Mouse (Mus musculus) embryonic fibroblast, embryonic 13.5 days (primary cell): ENCODE measurements around the gene Tmem246. TPM values are rescaled to one million over a fixed set of nuclear protein-coding genes. Genes with fewer than 3 reads are reported as not detected.

Experiments
- H3K27ac ChIP-seq: 2 replicates; pipeline ENCODE4 v1.5.1; 2012; ENCODE audit warnings: low read length, control low read depth, inconsistent platforms; ENCODE audit not compliant: insufficient read depth
- H3K4me1 ChIP-seq: 2 replicates; pipeline ENCODE4 v1.6.1; 2011; ENCODE audit warnings: low read length; ENCODE audit not compliant: control insufficient read depth, insufficient read depth
- H3K4me3 ChIP-seq: 2 replicates; pipeline ENCODE4 v1.5.1; 2011; ENCODE audit warnings: mild to moderate bottlenecking, control low read depth, low read length; ENCODE audit not compliant: insufficient read depth
- CTCF ChIP-seq: IDR thresholded peaks from 2 replicates; pipeline ENCODE4 v1.5.1; 2011; ENCODE audit warnings: mild to moderate bottlenecking, control low read depth, low read length, moderate library complexity, borderline replicate concordance; ENCODE audit not compliant: insufficient read depth
- POLR2A ChIP-seq: IDR thresholded peaks from 2 replicates; pipeline ENCODE4 v1.6.1; 2011; ENCODE audit warnings: low read depth, mild to moderate bottlenecking, control low read depth, low read length, moderate library complexity
- polyA plus RNA-seq: library from polyadenylated mRNA; stranded (reverse); fragments of >200 nt; gene quantifications from 2 replicates; pipeline ENCODE4 v1.2.4, GENCODE M21; 2011; ENCODE audit warnings: low read depth; ENCODE audit not compliant: missing spikeins, insufficient read length

The Tmem246 gene
- polyA plus RNA-seq, 1 experiment: 9.6 TPM

GRCm38 (mm10) chr4:49585524-49586101 lies 12.1 kb downstream of the Tmem246 start:
- no peak for TF ChIP-seq POLR2A
- no peak for TF ChIP-seq CTCF
- Histone ChIP-seq H3K4me3 (no peak overlapping the region), H3K27ac (no peak overlapping the region), H3K4me1 (no peaks in the 10 kb centered on the region; the same call in 1 of the 2 replicates)

DNA sequence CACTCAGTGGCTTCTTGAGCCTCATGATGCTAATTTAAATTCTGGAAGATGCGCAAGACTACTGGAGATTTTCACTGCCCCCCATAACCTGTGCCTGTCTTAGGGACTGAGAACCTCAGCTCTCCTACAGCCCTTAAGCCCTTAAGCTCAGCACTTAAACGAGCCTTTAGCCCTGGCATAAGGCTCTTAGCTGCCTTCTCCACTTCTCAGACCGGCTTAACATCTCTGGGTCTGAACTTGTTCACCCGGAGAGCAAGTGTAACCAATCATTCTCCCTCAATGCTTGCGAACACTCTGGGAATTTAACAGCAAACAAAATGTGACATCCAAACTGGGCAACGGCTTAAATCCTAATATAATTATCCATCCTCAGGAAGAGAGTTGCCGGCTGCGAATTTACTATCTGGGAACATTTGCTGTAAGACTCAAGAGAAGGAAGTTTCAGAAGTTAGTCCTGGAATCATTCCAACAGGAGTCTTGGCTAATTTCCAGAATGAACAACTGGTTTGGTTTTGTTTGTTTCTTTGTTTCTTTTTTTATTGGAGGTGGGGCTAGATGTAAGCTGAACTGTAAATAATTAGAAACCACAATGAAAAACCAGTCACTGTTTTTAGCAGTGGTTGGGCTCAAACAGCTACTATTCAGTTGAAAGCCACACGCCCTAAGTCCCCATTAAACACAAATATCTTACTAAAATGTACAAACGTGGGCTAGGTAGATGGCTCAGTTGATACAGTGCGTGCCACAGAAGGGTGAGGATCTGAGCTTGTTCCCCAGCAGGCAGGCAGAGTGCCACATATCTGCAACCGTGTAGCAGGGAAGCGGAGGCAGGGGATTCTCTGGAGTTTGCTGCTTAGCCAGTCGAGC lies 13.5 kb downstream of the Tmem246 start:
- Histone ChIP-seq H3K4me1 (no peaks in the 10 kb centered on the region; the same call in 1 of the 2 replicates), H3K4me3 (no peak overlapping the region), H3K27ac (no peak overlapping the region)
- TF ChIP-seq CTCF: no peak
- no peak for TF ChIP-seq POLR2A

GRCm38 (mm10) chr4:49581256-49581655 lies 16.4 kb downstream of the Tmem246 start:
- H3K4me1 ChIP-seq: no peaks in the 10 kb centered on the region; the same call in 1 of the 2 replicates
- TF ChIP-seq CTCF (no peak), POLR2A (no peak)
- H3K27ac ChIP-seq: no peak overlapping the region
- H3K4me3 ChIP-seq: no peak overlapping the region

- no peaks in the 10 kb centered on the region for H3K4me1 ChIP-seq
- H3K4me3 ChIP-seq: no peak overlapping the region
- no peak for TF ChIP-seq POLR2A
- TF ChIP-seq CTCF: no peak
- no peak overlapping the region for H3K27ac ChIP-seq
Observed at GRCm38 (mm10) chr4:49572194-49572593, 25.5 kb downstream of the Tmem246 start.

GRCm38 (mm10) chr4:49567613-49568012 lies 30.1 kb downstream of the Tmem246 start:
- no peak overlapping the region for H3K27ac ChIP-seq
- H3K4me1 ChIP-seq: no peaks in the 10 kb centered on the region
- TF ChIP-seq CTCF (no peak), POLR2A (no peak)
- no peak overlapping the region for H3K4me3 ChIP-seq

DNA sequence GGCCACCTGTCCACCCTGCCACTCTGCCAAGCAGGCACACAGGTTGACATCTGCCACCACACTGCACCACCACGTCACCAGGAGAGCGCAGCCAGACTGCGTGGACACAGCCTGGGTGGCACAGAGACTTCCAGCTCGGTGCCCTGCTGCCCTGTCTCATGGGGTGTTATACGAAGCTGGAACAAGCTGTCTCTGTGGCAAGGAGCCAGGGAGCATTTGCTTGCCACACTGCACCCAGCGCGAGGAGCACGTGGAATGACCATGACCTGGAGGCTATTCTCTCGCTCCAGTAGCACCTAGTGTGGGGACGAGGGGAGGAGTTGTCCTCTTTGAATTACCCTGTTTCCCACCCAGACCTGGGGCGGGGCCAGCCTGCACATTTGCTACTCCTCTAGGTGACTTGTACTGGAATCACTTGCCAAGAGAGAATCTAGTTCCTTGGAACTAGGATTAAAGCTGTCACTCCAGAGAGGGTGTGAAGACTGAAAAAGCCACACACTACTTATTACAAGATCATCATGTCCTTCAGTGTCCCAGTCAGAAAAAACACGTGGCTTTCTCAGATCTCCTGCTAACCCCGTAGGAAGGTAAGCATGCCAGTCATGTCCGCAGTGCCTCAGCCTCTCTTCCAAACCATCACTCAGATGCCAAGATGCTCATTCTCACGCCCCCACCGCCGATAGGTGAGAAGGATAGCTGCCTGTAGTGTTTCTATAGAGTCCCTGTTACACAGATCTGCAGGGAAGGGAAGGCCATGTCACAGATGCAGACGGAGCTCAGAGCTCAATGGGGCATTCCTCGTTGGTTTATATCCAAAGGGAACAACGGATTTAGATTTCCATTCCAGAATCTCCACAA lies 37.5 kb downstream of the Tmem246 start:
- Histone ChIP-seq H3K4me1 (no peaks in the 10 kb centered on the region), H3K4me3 (no peak overlapping the region), H3K27ac (no peak overlapping the region)
- TF ChIP-seq POLR2A: no peak

DNA sequence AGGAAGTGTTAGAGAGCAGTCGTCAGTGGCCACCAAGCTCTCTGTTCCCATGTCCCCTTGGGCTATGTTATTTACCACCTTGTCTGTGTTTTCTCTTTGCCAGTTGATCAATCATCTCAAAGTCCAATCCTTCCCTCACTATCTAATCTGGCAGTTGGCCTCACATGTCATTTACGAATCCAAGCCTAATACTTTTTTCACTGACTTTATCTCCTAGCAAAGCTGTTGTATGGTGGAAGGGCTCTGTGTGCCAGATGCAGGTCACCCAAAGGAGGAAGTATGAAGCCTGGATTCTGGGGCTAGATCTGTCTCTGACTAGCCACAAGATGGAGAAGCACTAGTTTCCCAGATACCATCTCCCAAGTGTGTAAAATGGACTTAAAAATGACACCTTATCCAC lies 39.5 kb downstream of the Tmem246 start:
- TF ChIP-seq CTCF (no peak), POLR2A (no peak)
- Histone ChIP-seq H3K27ac (no peak overlapping the region), H3K4me1 (no peaks in the 10 kb centered on the region), H3K4me3 (no peak overlapping the region)

GRCm38 (mm10) chr4:49557375-49557774 lies 40.3 kb downstream of the Tmem246 start:
- no peak overlapping the region for H3K27ac ChIP-seq
- TF ChIP-seq CTCF: no peak
- no peak for TF ChIP-seq POLR2A
- no peaks in the 10 kb centered on the region for H3K4me1 ChIP-seq
- no peak overlapping the region for H3K4me3 ChIP-seq

DNA sequence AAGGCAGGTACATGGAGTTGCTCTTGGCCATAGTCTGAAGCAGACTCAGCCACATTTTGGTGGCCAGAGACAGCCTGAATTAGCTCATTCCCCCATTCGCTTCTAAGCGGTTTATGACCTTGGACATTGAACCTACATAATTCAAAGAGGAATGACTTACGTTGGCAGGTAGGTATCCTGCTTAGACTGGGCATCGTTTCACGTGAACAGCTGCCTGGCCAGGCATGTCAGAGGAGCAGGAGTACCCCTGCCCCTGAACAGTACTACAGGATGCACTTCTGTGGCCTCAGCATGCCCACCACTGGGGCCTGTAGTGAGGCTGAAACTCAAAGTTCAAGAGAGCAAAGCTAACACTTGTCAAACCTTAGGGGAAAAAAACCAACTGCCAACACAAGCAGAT lies 44.3 kb downstream of the Tmem246 start:
- TF ChIP-seq POLR2A (no peak), CTCF (no peak)
- H3K4me3 ChIP-seq: no peak overlapping the region
- H3K27ac ChIP-seq: no peak overlapping the region
- H3K4me1 ChIP-seq: no peaks in the 10 kb centered on the region

DNA sequence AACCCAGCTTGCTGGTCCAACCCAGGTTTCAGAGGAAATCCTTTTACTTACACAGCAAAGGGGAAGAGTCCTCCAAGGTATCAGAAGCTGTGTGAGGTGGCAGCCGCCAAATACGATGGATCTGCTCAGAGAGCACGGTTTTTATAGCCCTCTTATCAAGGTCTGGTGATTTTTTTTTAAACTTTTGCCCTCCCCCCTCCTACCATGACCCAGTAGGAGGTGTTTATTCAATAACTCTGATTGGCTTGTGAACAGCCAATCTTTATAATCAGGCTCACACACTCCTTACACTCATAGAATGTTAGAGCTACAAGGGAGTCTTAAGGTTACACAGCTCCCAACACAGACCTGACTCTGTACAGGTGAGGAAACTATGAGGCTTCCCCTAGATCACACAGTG lies 48.3 kb downstream of the Tmem246 start, which contains the start of gene Aldob:
Gene Aldob, minus strand, starts transcription at position 164 of the 400 bp plus-strand sequence.
- Histone ChIP-seq H3K27ac (no peak within 1 kb of the TSS), H3K4me1 (no peaks in the 10 kb centered on the region), H3K4me3 (no peak within 1 kb of the TSS)
- TF ChIP-seq CTCF: no peak
- no peak for TF ChIP-seq POLR2A
